Mouse (Mus musculus): Measurements from ENCODE around the gene Tada3.

DNA sequence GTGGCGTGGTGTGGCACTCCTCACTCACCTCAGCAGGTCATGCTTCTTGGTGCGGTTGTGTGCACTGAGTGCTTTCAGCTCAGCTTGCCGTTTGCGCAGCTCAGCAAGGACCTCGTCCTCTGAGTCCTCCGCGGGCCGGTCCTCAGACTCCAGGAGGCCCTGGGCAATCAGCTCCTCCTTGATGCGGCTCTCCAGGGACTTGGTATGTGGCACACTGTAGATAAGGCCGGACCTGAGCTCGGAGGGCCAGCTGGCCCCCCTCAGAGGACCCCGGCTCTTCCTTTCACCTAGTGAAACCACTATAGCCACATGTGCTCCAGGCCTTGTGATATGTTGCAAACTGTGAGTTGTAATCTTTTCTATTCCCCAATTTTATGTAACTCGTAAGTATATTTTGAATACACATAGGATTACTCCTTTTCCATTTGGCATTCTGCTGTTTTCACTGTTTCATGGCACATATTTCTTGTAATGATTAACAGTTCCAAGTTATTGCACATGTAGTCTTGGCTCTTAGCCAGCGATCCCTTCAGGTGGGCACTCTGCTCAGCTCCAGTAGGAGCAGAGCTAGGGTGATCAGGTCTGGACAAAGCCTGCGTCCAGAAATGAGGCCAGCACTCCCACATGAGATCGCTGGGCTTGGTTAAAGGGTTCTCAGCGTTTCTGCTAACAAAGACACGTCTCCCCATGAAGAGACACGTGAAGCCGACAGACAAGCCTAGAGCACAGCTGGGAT, 7.3 kb downstream of the Tada3 start:
- TF ChIP-seq POLR2A (IDR thresholded peaks at IDR 0.05; ENCODE audit: borderline replicate concordance, control insufficient read depth, low read depth, low read length) (no peak), CTCF (IDR thresholded peaks at IDR 0.05; ENCODE audit: control insufficient read depth, insufficient read depth, low read length) (no peak)
